Mouse (Mus musculus) neural tube, embryonic 14.5 days (tissue): ENCODE data around the gene Lrr1. TPM values are rescaled to one million over a fixed set of nuclear protein-coding genes. Genes with fewer than 3 reads are reported as not detected.
A peak's percentile ranks its signal among the peaks of the same experiment; 100 is the strongest.
"Not testable (repeated sequence)": the region's sequence is repeated elsewhere in the genome, so short reads cannot be mapped to it uniquely, and the experiment has no call there.

Experiments used
- ATAC-seq: fragments of 200-750 bp; cut with Nextera tagmentation; 2 replicates; pipeline ENCODE4 v1.8.0; 2017; ENCODE audit warnings: low read depth, mild to moderate bottlenecking, moderate TSS enrichment, moderate library complexity
- H3K27ac ChIP-seq: fragments of 300-500 bp; sonication (generic); 2 replicates; pipeline ENCODE4 v1.5.1; 2014; ENCODE audit warnings: low read depth, mild to moderate bottlenecking, control low read depth, low read length, moderate library complexity, mixed read lengths
- H3K27me3 ChIP-seq: fragments of 300-500 bp; sonication (generic); 2 replicates; pipeline ENCODE4 v1.6.1; 2014; ENCODE audit warnings: low read length; ENCODE audit not compliant: control insufficient read depth, insufficient read depth
- H3K36me3 ChIP-seq: fragments of 300-500 bp; sonication (generic); 2 replicates; pipeline ENCODE4 v1.6.1; 2014; ENCODE audit warnings: low read length, mixed read lengths; ENCODE audit not compliant: control insufficient read depth, insufficient read depth
- H3K4me1 ChIP-seq: fragments of 300-500 bp; sonication (generic); 2 replicates; pipeline ENCODE4 v1.6.1; 2014; ENCODE audit warnings: low read length; ENCODE audit not compliant: control insufficient read depth, insufficient read depth
- H3K4me2 ChIP-seq: fragments of 300-500 bp; sonication (generic); 2 replicates; pipeline ENCODE4 v1.6.1; 2014; ENCODE audit warnings: mild to moderate bottlenecking, low read depth, low read length, control low read depth
- H3K4me3 ChIP-seq: fragments of 300-500 bp; sonication (generic); 2 replicates; pipeline ENCODE4 v1.5.1; 2014; ENCODE audit warnings: low read depth, low read length, control low read depth, mixed read lengths
- H3K9ac ChIP-seq: fragments of 300-500 bp; sonication (generic); replicated peaks from 2 replicates; pipeline ENCODE4 v1.6.1; 2014; ENCODE audit warnings: low read depth, mild to moderate bottlenecking, control low read depth, low read length, mixed read lengths
- H3K9me3 ChIP-seq: fragments of 300-500 bp; sonication (generic); 2 replicates; pipeline ENCODE4 v1.6.1; 2016; ENCODE audit warnings: low read length; ENCODE audit not compliant: control insufficient read depth
- WGBS: fragments of 180-500 bp; shearing (Covaris S2); extraction: QIAGEN DNeasy Blood & Tissue Kit; methylation state at CpG from one replicate; pipeline ENCODE4 v1.1.7; 2014; 5-methylcytosine and 5-hydroxymethylcytosine counted together
- polyA plus RNA-seq: library from polyadenylated mRNA; unstranded; fragments of >200 nt; fragmentation: Nextera tagmentation; extraction: Ambion mirVana; gene quantifications from 2 replicates; pipeline ENCODE4 v1.2.1, GENCODE M21; 2014

Gene Lrr1
- polyA plus RNA-seq, 1 experiment from 2014 or later = 1.6 TPM

GRCm38 (mm10) chr12:69158366-69158764 lies 10.2 kb upstream of the Lrr1 start:
- H3K36me3 ChIP-seq = peaks cover 4% of the 10 kb centered on the region; the same call in 1 of the 2 replicates
- H3K27ac ChIP-seq = peak overlapping the region; percentile 91
- 2% methylated on average over 19 of the region's 19 CpGs for WGBS
- peak overlapping the region; percentile 65 for H3K4me3 ChIP-seq
- no peak for ATAC-seq
- H3K9ac ChIP-seq = peak overlapping the region; percentile 83
- no peaks in the 10 kb centered on the region for H3K9me3 ChIP-seq
- peaks cover 8% of the 10 kb centered on the region for H3K4me1 ChIP-seq
- H3K27me3 ChIP-seq = no peaks in the 10 kb centered on the region
- peak overlapping the region; percentile 73 for H3K4me2 ChIP-seq

- not testable (repeated sequence) for H3K9me3 ChIP-seq, H3K36me3 ChIP-seq, H3K4me1 ChIP-seq, H3K27me3 ChIP-seq
- Histone ChIP-seq H3K9ac (peak within 1 kb of the TSS; percentile 83), H3K27ac (peak within 1 kb of the TSS; percentile 91), H3K4me2 (peak within 1 kb of the TSS; percentile 73), H3K4me3 (peak within 1 kb of the TSS; percentile 65)
- peak; percentile 99 for ATAC-seq
- under 1% methylated on average over 57 of the region's 68 CpGs for WGBS
Measured at GRCm38 (mm10) chr12:69158765-69159577, 9.6 kb upstream of the Lrr1 start, which contains the start of gene Rps29. Rps29 (minus strand) TSS chr12:69159186.

GRCm38 (mm10) chr12:69159578-69159940 lies 9.1 kb upstream of the Lrr1 start:
- peak overlapping the region; percentile 16; the same call in 1 of the 2 replicates for H3K4me3 ChIP-seq
- H3K4me2 ChIP-seq = no peak overlapping the region
- H3K9ac ChIP-seq = no peak overlapping the region
- H3K9me3 ChIP-seq = no peaks in the 10 kb centered on the region
- H3K4me1 ChIP-seq = peaks cover 8% of the 10 kb centered on the region
- no peak overlapping the region for H3K27ac ChIP-seq
- 4% methylated on average over 9 of the region's 9 CpGs for WGBS
- no peak; the same call in 1 of the 2 replicates for ATAC-seq
- H3K36me3 ChIP-seq = peaks cover 4% of the 10 kb centered on the region; the same call in 1 of the 2 replicates
- H3K27me3 ChIP-seq = no peaks in the 10 kb centered on the region

- 69% methylated on average over 2 of the region's 2 CpGs for WGBS
- H3K9me3 ChIP-seq, H3K4me3 ChIP-seq, H3K9ac ChIP-seq, H3K27me3 ChIP-seq, H3K27ac ChIP-seq, H3K36me3 ChIP-seq, H3K4me1 ChIP-seq, H3K4me2 ChIP-seq, ATAC-seq: not testable (repeated sequence)
Measured at GRCm38 (mm10) chr12:69160677-69161076, 7.9 kb upstream of the Lrr1 start.

GRCm38 (mm10) chr12:69163586-69163985 lies 5.0 kb upstream of the Lrr1 start:
- H3K27me3 ChIP-seq, H3K9ac ChIP-seq, H3K9me3 ChIP-seq, H3K27ac ChIP-seq, H3K4me2 ChIP-seq, ATAC-seq, H3K4me3 ChIP-seq, H3K36me3 ChIP-seq, H3K4me1 ChIP-seq: not testable (repeated sequence)
- 78% methylated on average over 4 of the region's 4 CpGs for WGBS

GRCm38 (mm10) chr12:69164904-69165303 lies 3.7 kb upstream of the Lrr1 start:
- Histone ChIP-seq H3K9ac (no peak overlapping the region), H3K27ac (no peak overlapping the region)
- no peak for ATAC-seq

GRCm38 (mm10) chr12:69166861-69167581 lies 1.6 kb upstream of the Lrr1 start:
- not testable (repeated sequence) for H3K27me3 ChIP-seq, H3K27ac ChIP-seq, H3K4me3 ChIP-seq, H3K9me3 ChIP-seq, H3K4me1 ChIP-seq, H3K9ac ChIP-seq, H3K4me2 ChIP-seq, ATAC-seq, H3K36me3 ChIP-seq
- 76% methylated on average over 8 of the region's 8 CpGs for WGBS

More at GRCm38 (mm10) chr12:69164904-69165303, 3.7 kb upstream of the Lrr1 start:
- no peaks in the 10 kb centered on the region for H3K27me3 ChIP-seq
- no peak overlapping the region for H3K4me3 ChIP-seq
- H3K4me2 ChIP-seq = no peak overlapping the region
- WGBS = 63% methylated on average over 3 of the region's 3 CpGs
- H3K36me3 ChIP-seq = no peaks in the 10 kb centered on the region
- no peaks in the 10 kb centered on the region for H3K9me3 ChIP-seq
- H3K4me1 ChIP-seq = peaks cover 4% of the 10 kb centered on the region

- H3K9me3 ChIP-seq = no peaks in the 10 kb centered on the region
- peak overlapping the region; percentile 93 for H3K4me2 ChIP-seq
- peaks cover 4% of the 10 kb centered on the region for H3K4me1 ChIP-seq
- 8% methylated on average over 18 of the region's 18 CpGs for WGBS
- H3K27ac ChIP-seq = peak overlapping the region; percentile 72
- peak overlapping the region; percentile 62 for H3K9ac ChIP-seq
- peak; percentile 66 for ATAC-seq
- H3K36me3 ChIP-seq = no peaks in the 10 kb centered on the region
- H3K27me3 ChIP-seq = no peaks in the 10 kb centered on the region
- H3K4me3 ChIP-seq = peak overlapping the region; percentile 55
Measured at GRCm38 (mm10) chr12:69167656-69168460, 756 bp upstream of the Lrr1 start.
